Mouse (Mus musculus): ENCODE measurements at regions not wholly inside any gene's neighbourhood (a gene's known extent, or its start where the extent isn't known, plus 50 kb on each side); places are given as distances from the start of the nearest gene placed in this dataset.

DNA sequence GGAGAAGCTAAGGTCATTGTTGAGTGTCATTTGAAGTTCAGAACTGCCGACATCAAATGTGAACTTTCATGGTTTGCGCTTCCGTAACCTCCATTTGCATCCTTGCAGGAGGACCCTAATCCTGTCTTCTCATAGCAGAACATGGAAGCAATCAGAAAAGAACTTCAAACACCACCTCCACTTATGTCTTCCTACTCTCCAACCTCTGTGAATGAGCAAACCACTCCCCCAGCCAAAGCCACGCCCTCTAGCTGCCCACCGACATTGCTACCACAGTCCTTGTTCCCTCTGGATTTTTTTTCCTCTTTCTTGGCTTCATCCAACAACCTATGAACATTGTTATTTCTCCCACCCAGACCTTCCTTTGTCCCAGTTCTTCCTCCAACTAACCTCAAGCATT, 149.9 kb downstream of the Kdr start:
- H3K27me3 ChIP-seq (replicated peaks) = no peaks in the 10 kb centered on the region
- in situ Hi-C loops (cut with MboI; ENCODE audit: low pct_ligation_motif_present, low pct_unique_long_range_greater_than_20kb, low sequenced_read_pairs) (no loop called here), dilution Hi-C loops (cut with MboI; ENCODE audit: extremely low pct_ligation_motif_present, extremely low pct_unique_long_range_greater_than_20kb, low sequenced_read_pairs) (no loop called here)
- H3K79me2 ChIP-seq (replicated peaks; ENCODE audit: control insufficient read depth, extremely low read depth, insufficient read depth, poor library complexity, severe bottlenecking) = no peaks in the 10 kb centered on the region
- no peak for DNase-seq (ENCODE audit: extremely low read depth)
- H3K4me3 ChIP-seq (replicated peaks in 1 of 3; ENCODE audit: low read depth in 2 of 3, low read length in 2 of 3, poor library complexity in 1 of 3) = no peak overlapping the region
- H3K4me2 ChIP-seq (ENCODE audit: insufficient read depth, low read depth, poor library complexity, severe bottlenecking) = no peak overlapping the region
- peaks cover 0 to 9% of the 10 kb centered on the region in 2 experiments; a peak in 2 of 4 replicates for H3K4me1 ChIP-seq (ENCODE audit: control insufficient read depth in 1 of 2, insufficient read depth in 2 of 2)
- no peak overlapping the region for H3K27ac ChIP-seq (ENCODE audit: insufficient read depth, low read depth)
- TF ChIP-seq MEF2A (IDR thresholded peaks at IDR 0.05; ENCODE audit: borderline replicate concordance, low read depth, low read length) (no peak), MAZ (IDR thresholded peaks at IDR 0.05; ENCODE audit: low read depth, low read length) (no peak), KAT2A (IDR thresholded peaks at IDR 0.05; ENCODE audit: insufficient replicate concordance, low read length) (no peak), ELF1 (IDR thresholded peaks at IDR 0.05; ENCODE audit: low read depth, low read length) (no peak), IRF4 (IDR thresholded peaks at IDR 0.05; ENCODE audit: low read depth, low read length) (no peak), TBP (conservative IDR thresholded peaks at IDR 0.05; ENCODE audit: low read depth, low read length) (no peak), JUND (conservative IDR thresholded peaks at IDR 0.05; ENCODE audit: low read depth, low read length) (no peak), USF1 (IDR thresholded peaks at IDR 0.05; ENCODE audit: low read depth, low read length) (no peak), CHD2 (IDR thresholded peaks at IDR 0.05; ENCODE audit: low read length) (no peak), CHD1 (IDR thresholded peaks at IDR 0.05; ENCODE audit: low read depth, low read length) (no peak), PAX5 (IDR thresholded peaks at IDR 0.05; ENCODE audit: low read length) (no peak)
- no peaks in the 10 kb centered on the region for H3K36me3 ChIP-seq (replicated peaks in 1 of 2; ENCODE audit: control insufficient read depth in 1 of 2, insufficient read depth in 1 of 2, low read length in 1 of 2)
- H3K9me3 ChIP-seq (replicated peaks; ENCODE audit: low read length) = no peaks in the 10 kb centered on the region
- H3K9ac ChIP-seq (ENCODE audit: insufficient read depth, low read depth) = no peak overlapping the region

- dilution Hi-C loops (cut with MboI; ENCODE audit: extremely low pct_ligation_motif_present, extremely low pct_unique_long_range_greater_than_20kb, low sequenced_read_pairs) = no loop called here
- Histone ChIP-seq H3K27ac (ENCODE audit: insufficient read depth, low read depth) (no peak overlapping the region), H3K4me1 (ENCODE audit: control insufficient read depth in 1 of 2, insufficient read depth in 2 of 2) (peaks cover 0 to 9% of the 10 kb centered on the region in 2 experiments; a peak in 2 of 4 replicates), H3K79me2 (replicated peaks; ENCODE audit: control insufficient read depth, extremely low read depth, insufficient read depth, poor library complexity, severe bottlenecking) (no peaks in the 10 kb centered on the region), H3K4me2 (ENCODE audit: insufficient read depth, low read depth, poor library complexity, severe bottlenecking) (no peak overlapping the region), H3K9ac (ENCODE audit: insufficient read depth, low read depth) (no peak overlapping the region), H3K9me3 (replicated peaks; ENCODE audit: low read length) (no peaks in the 10 kb centered on the region), H3K27me3 (replicated peaks) (no peaks in the 10 kb centered on the region), H3K4me3 (replicated peaks in 1 of 3; ENCODE audit: low read depth in 2 of 3, low read length in 2 of 3, poor library complexity in 1 of 3) (no peak overlapping the region), H3K36me3 (replicated peaks in 1 of 2; ENCODE audit: control insufficient read depth in 1 of 2, insufficient read depth in 1 of 2, low read length in 1 of 2) (no peaks in the 10 kb centered on the region)
- DNase-seq (ENCODE audit: extremely low read depth) = no peak
- TF ChIP-seq MAFK (IDR thresholded peaks at IDR 0.05; ENCODE audit: insufficient replicate concordance, low read length) (no peak), GABPA (IDR thresholded peaks at IDR 0.05; ENCODE audit: insufficient replicate concordance, low read depth, low read length) (no peak), ETS1 (conservative IDR thresholded peaks at IDR 0.05; ENCODE audit: low read depth, low read length) (no peak), CHD1 (IDR thresholded peaks at IDR 0.05; ENCODE audit: low read depth, low read length) (no peak), JUN (IDR thresholded peaks at IDR 0.05; ENCODE audit: insufficient read depth, low read depth, low read length) (no peak), POLR2A (IDR thresholded peaks at IDR 0.05; ENCODE audit: low read depth, low read length) (no peak)
- in situ Hi-C loops (cut with MboI; ENCODE audit: low pct_ligation_motif_present, low pct_unique_long_range_greater_than_20kb, low sequenced_read_pairs) = no loop called here
These were observed 151.8 kb downstream of the Kdr start for GRCm38 (mm10) chr5:75826283-75827098.

Data from CH12.LX (cell line).